Mouse (Mus musculus): ENCODE measurements around the gene Uba3. TPM values are rescaled to one million over a fixed set of nuclear protein-coding genes. Genes with fewer than 3 reads are reported as not detected.
A peak's percentile ranks its signal among the peaks of the same experiment; 100 is the strongest.

Uba3 gene
- 10 to 100 TPM; 53.0 to 61.3 TPM for total RNA-seq (2021)

GRCm38 (mm10) chr6:97205439-97205885 lies at the start of gene Uba3:
TSS of gene Uba3 (minus strand) at chr6:97205647.
- intact Hi-C loops (cut with DNase I), result loop anchor here (1.0 to 5.0 kb wide), 2 partner anchors 27 to 317 kb away; no protein-coding TSS in a partner anchor
- peak; percentile 98 to 99 for DNase-seq

- intact Hi-C loops (cut with DNase I), result loop anchor here (1.0 to 5.0 kb wide), 3 partner anchors 26 to 490 kb away; partner anchors contain the start of gene Arl6ip5
- DNase-seq, result peak; percentile 27 to 49
Observed at GRCm38 (mm10) chr6:97252711-97253221, 47.3 kb upstream of the Uba3 start, which contains the start of gene Lmod3. TSS of gene Lmod3 (minus strand) at chr6:97252759.

- intact Hi-C loops (cut with DNase I), result loop anchor here (1.0 to 5.0 kb wide), 3 partner anchors 26 to 490 kb away; partner anchors contain the start of gene Arl6ip5
- peak; percentile 10 to 30 for DNase-seq
Observed at GRCm38 (mm10) chr6:97252086-97252485, 46.6 kb upstream of the Uba3 start.

GRCm38 (mm10) chr6:97250966-97251365 lies 45.5 kb upstream of the Uba3 start:
- peak; percentile 67 to 69 for DNase-seq
- intact Hi-C loops (cut with DNase I), result loop anchor here (1.0 to 5.0 kb wide), 4 partner anchors 39 to 491 kb away; partner anchors contain the start of gene Arl6ip5

GRCm38 (mm10) chr6:97245200-97245599 lies 39.8 kb upstream of the Uba3 start:
- intact Hi-C loops (cut with DNase I), result loop anchor here (10.0 kb wide), 1 partner anchor 380 kb away; no protein-coding TSS in a partner anchor
- no peak for DNase-seq

GRCm38 (mm10) chr6:97242522-97242921 lies 37.1 kb upstream of the Uba3 start:
- intact Hi-C loops (cut with DNase I), result loop anchor here (10.0 kb wide), 1 partner anchor 382 kb away; no protein-coding TSS in a partner anchor
- no peak for DNase-seq

GRCm38 (mm10) chr6:97240092-97240491 lies 34.6 kb upstream of the Uba3 start:
- DNase-seq, result no peak
- intact Hi-C loops (cut with DNase I), result loop anchor here (10.0 kb wide), 1 partner anchor 385 kb away; no protein-coding TSS in a partner anchor

GRCm38 (mm10) chr6:97239360-97239759 lies 33.9 kb upstream of the Uba3 start:
- intact Hi-C loops (cut with DNase I), result no loop called here
- DNase-seq, result no peak

- DNase-seq, result no peak
- intact Hi-C loops (cut with DNase I), result no loop called here
Observed at GRCm38 (mm10) chr6:97236088-97236487, 30.6 kb upstream of the Uba3 start.

- intact Hi-C loops (cut with DNase I), result no loop called here
- DNase-seq, result no peak
Observed at GRCm38 (mm10) chr6:97234911-97235668, 29.6 kb upstream of the Uba3 start.

GRCm38 (mm10) chr6:97227067-97227847 lies 21.8 kb upstream of the Uba3 start:
- intact Hi-C loops (cut with DNase I), result no loop called here
- no peak for DNase-seq

- no peak for DNase-seq
- intact Hi-C loops (cut with DNase I), result no loop called here
Observed at GRCm38 (mm10) chr6:97226083-97226491, 20.6 kb upstream of the Uba3 start.

- DNase-seq, result no peak
- intact Hi-C loops (cut with DNase I), result no loop called here
Observed at GRCm38 (mm10) chr6:97224505-97224904, 19.1 kb upstream of the Uba3 start.

GRCm38 (mm10) chr6:97223566-97223965 lies 18.1 kb upstream of the Uba3 start:
- DNase-seq, result no peak
- intact Hi-C loops (cut with DNase I), result no loop called here

GRCm38 (mm10) chr6:97222931-97223467 lies 17.6 kb upstream of the Uba3 start:
- intact Hi-C loops (cut with DNase I), result no loop called here
- no peak for DNase-seq

- DNase-seq, result no peak
- intact Hi-C loops (cut with DNase I), result no loop called here
Observed at GRCm38 (mm10) chr6:97222321-97222720, 16.9 kb upstream of the Uba3 start.

GRCm38 (mm10) chr6:97221205-97222025 lies 16.0 kb upstream of the Uba3 start:
- intact Hi-C loops (cut with DNase I), result no loop called here
- no peak for DNase-seq

- intact Hi-C loops (cut with DNase I), result no loop called here
- DNase-seq, result no peak
Observed at GRCm38 (mm10) chr6:97220672-97221071, 15.2 kb upstream of the Uba3 start.

- intact Hi-C loops (cut with DNase I), result no loop called here
- no peak for DNase-seq
Observed at GRCm38 (mm10) chr6:97216154-97216821, 10.8 kb upstream of the Uba3 start.
